Mouse (Mus musculus) sigmoid colon, adult 10 weeks (tissue): ENCODE data around the gene Carns1. TPM values are rescaled to one million over a fixed set of nuclear protein-coding genes. Genes with fewer than 3 reads are reported as not detected.

Experiments
- polyA plus RNA-seq: library from polyadenylated mRNA; stranded (reverse); fragments of 350-450 nt; fragmentation: Illumina TruSeq; extraction: RNeasy Lipid Tissue Mini Kit (QIAGEN cat#74804); gene quantifications from one replicate; pipeline ENCODE4 v1.2.3, GENCODE M21; 2014; ENCODE audit warnings: low read depth, low replicate concordance

Gene Carns1
- 1.9 TPM for polyA plus RNA-seq

GRCm38 (mm10) chr19:4175368-4175947 lies at the start of gene Carns1:
TSS of gene Carns1 (minus strand) at chr19:4175479.

GRCm38 (mm10) chr19:4214071-4214770 lies 38.9 kb upstream of the Carns1 start, which contains the start of the genes Clcf1 and AC109138.7:
TSS of gene Clcf1 (plus strand) at chr19:4214238.
TSS of gene AC109138.7 (plus strand) at chr19:4214357.

GRCm38 (mm10) chr19:4201291-4201909 lies 26.1 kb upstream of the Carns1 start, which contains the start of gene Rad9a:
TSS of gene Rad9a (minus strand) at chr19:4201662.

GRCm38 (mm10) chr19:4191528-4192250 lies 16.4 kb upstream of the Carns1 start, which contains the start of gene Ppp1ca:
TSS of gene Ppp1ca (plus strand) at chr19:4192065.

GRCm38 (mm10) chr19:4190831-4191334 lies 15.6 kb upstream of the Carns1 start, which contains the start of gene Tbc1d10c:
TSS of gene Tbc1d10c (minus strand) at chr19:4191284.

DNA sequence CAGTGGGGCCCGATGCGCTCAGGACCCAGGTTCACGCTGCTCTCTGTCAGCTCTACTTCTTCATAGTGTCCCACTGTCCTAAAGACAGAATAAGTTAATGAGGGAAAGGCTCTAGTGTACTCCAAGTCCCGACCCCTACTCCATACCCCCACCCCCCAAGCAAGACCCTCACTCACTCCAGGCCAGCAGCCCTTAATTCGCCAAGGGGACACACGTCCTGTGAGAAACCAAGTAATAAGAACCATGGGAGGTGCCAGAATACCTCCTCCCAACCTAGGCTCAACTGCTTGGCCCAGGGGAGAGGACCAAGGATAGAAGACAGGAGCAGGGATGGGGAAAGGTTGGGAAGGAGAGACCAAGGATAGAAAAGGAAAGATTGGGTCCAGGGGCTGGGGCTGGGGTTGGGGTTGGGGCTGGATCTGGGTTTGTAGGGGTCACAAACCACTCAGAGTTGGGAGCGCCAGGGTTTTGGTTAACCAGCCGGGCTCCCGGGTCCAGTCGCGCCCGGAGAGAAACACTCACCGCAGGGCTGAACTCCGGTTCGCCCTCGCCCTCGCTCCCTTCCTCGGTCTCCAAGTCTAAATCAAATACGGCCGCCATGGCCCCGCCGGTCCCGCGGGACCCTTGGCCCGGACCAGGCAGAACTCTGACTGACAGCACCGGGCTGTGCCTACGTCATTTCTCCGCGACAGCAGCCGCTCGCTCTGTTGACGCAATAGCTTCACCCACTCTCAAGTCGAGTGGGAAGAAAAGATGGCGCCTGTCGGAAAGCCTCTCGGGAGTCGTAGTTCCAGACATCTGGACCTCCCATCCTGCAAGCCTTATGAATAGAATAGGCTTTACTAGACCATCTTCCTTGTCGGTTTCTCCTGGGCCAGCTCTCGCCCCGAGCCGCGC lies 12.4 kb downstream of the Carns1 start, which contains the start of gene Rps6kb2:
TSS of gene Rps6kb2 (minus strand) at position 709 of the 897 bp plus-strand sequence.

DNA sequence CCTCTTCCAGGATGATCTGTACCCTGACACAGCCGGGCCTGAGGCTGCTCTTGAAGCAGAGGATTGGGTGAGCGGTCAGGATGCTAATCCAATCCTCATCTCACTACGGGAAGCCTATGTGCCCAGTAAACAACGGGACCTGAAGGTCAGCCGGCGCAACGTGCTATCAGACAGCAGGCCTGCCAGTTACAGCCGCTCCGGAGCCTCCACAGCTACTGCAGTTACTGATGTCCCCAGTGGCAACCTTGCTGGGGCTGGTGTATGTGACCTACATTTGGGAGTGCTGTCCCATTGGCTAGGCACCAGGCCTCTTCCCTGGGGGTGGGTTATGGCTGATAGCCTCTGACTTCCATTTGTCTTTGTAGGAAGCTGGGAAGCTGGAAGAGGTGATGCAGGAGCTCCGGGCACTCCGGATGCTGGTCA lies 22.0 kb downstream of the Carns1 start, which contains the start of gene Ptprcap:
TSS of gene Ptprcap (plus strand) at position 373 of the 423 bp plus-strand sequence.

DNA sequence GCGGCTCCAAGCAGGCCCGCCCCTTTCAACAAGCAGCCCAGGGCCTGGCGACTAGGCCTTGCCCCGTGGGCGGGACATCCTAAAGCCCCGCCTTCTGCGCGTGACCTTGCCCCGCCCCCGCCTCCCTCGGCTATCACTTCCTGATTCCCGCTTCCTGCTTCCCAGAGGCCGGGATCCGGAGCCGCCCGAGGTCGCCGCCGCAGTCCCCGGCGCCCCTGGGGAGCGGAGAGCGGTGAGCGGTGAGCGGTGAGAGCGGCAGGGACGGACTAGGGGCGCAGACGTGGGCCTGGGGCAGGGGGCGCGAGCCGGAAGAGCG lies 26.8 kb downstream of the Carns1 start, which contains the start of gene Coro1b:
TSS of gene Coro1b (plus strand) at position 129 of the 316 bp plus-strand sequence.

DNA sequence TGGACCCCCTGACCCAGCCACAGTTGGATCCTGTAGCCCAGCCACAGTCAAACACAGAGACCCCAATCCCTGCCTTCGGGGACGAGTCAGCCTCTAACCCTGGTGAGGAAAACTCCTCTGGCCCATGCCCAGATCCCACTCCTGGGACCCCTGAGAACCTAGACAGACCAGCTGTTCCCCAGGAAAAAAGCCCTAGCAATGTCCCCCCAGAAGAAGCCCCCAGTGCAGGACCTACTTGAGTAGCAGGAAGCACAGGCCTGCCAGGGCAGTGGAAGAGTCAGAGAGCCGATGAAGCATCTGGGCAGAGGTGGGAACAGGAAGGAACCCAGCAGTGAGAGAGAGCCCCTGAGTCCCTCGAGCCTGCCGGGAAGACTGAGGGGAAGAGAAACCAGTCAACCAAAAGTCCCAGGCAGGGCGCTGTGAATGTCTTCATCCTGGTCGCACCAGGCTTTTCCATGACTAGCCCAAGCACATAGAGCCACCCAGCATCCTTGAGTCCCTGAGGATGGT lies 31.5 kb downstream of the Carns1 start, which contains the start of gene Cabp4:
TSS of gene Cabp4 (minus strand) at position 275 of the 510 bp plus-strand sequence.

DNA sequence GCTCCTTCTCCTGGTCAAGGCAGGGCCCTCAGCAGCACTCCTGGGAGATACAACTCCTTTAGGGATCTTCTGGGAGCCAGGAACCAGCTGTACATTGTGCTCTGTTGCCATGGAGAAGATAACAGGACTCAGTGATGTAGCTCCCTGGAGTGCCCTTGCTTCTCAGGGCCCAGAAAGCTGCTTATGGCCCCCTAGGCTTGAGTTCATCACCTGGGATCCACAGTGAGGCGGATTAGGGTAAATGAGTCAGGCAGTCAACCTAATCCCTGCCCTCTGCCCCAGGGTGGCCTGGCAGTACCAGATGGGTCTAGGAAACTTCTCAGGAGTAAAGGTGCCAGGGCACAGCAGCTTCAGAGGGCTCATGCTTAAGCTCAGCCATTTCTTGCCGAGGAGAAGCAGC lies 35.8 kb downstream of the Carns1 start, which contains the start of gene Gpr152:
TSS of gene Gpr152 (plus strand) at position 342 of the 400 bp plus-strand sequence.

GRCm38 (mm10) chr19:4125741-4126696 lies 49.3 kb downstream of the Carns1 start, which contains the start of gene Aip:
TSS of gene Aip (minus strand) at chr19:4125858.

Other genes starting within 250 kb of the Carns1 start
- 0.50 TPM for gene Aldh3b1, start 245.7 kb downstream of the Carns1 start, polyA plus RNA-seq
- gene Unc93b1, start 240.3 kb downstream of the Carns1 start, polyA plus RNA-seq = 1.8 TPM
- not detected for gene Aldh3b3, start 216.8 kb downstream of the Carns1 start, polyA plus RNA-seq
- 0.44 TPM for gene Aldh3b2, start 203.2 kb downstream of the Carns1 start, polyA plus RNA-seq
- 1.1 TPM for gene Acy3, start 188.9 kb downstream of the Carns1 start, polyA plus RNA-seq
- gene Tbx10, start 182.7 kb downstream of the Carns1 start, polyA plus RNA-seq = not detected
- gene Nudt8, start 174.9 kb downstream of the Carns1 start, polyA plus RNA-seq = not detected
- 0.47 TPM for gene Gm49405, start 174.9 kb downstream of the Carns1 start, polyA plus RNA-seq
- gene Doc2g, start 172.2 kb downstream of the Carns1 start, polyA plus RNA-seq = not detected
- 8.4 TPM for gene Ndufv1, start 162.7 kb downstream of the Carns1 start, polyA plus RNA-seq
- 27.6 TPM for gene Gstp1, start 137.5 kb downstream of the Carns1 start, polyA plus RNA-seq
- gene Gstp2, start 129.5 kb downstream of the Carns1 start, polyA plus RNA-seq = 2.6 TPM
- not detected for gene Gstp3, start 115.9 kb downstream of the Carns1 start, polyA plus RNA-seq
- gene Cabp2, start 93.9 kb downstream of the Carns1 start, polyA plus RNA-seq = not detected
- gene Cdk2ap2, start 78.3 kb downstream of the Carns1 start, polyA plus RNA-seq = 4.7 TPM
- 0.63 TPM for gene Pitpnm1, start 75.5 kb downstream of the Carns1 start, polyA plus RNA-seq
- 0.47 TPM for gene Aip, start 49.6 kb downstream of the Carns1 start, polyA plus RNA-seq
- not detected for gene Gpr152, start 35.7 kb downstream of the Carns1 start, polyA plus RNA-seq
- gene Cabp4, start 31.4 kb downstream of the Carns1 start, polyA plus RNA-seq = 0.66 TPM
- gene Coro1b, start 26.9 kb downstream of the Carns1 start, polyA plus RNA-seq = 53.4 TPM
- 10.0 TPM for gene Ptprcap, start 21.9 kb downstream of the Carns1 start, polyA plus RNA-seq
- gene Rps6kb2, start 12.1 kb downstream of the Carns1 start, polyA plus RNA-seq = 3.2 TPM
- gene Tbc1d10c, start 15.8 kb upstream of the Carns1 start, polyA plus RNA-seq = 1.2 TPM
- gene Ppp1ca, start 16.6 kb upstream of the Carns1 start, polyA plus RNA-seq = 90.7 TPM
- gene Rad9a, start 26.2 kb upstream of the Carns1 start, polyA plus RNA-seq = 2.5 TPM
- 0.44 TPM for gene Clcf1, start 38.8 kb upstream of the Carns1 start, polyA plus RNA-seq
- not detected for gene AC109138.7, start 38.9 kb upstream of the Carns1 start, polyA plus RNA-seq
- gene Pold4, start 56.4 kb upstream of the Carns1 start, polyA plus RNA-seq = not detected
- gene Ssh3, start 93.7 kb upstream of the Carns1 start, polyA plus RNA-seq = 9.6 TPM
- not detected for gene Ankrd13d, start 107.7 kb upstream of the Carns1 start, polyA plus RNA-seq
- 17.6 TPM for gene Grk2, start 130.7 kb upstream of the Carns1 start, polyA plus RNA-seq
- gene Kdm2a, start 222.8 kb upstream of the Carns1 start, polyA plus RNA-seq = 81.4 TPM